Mouse (Mus musculus): ENCODE data around the gene Wscd2. TPM values are rescaled to one million over a fixed set of nuclear protein-coding genes. Genes with fewer than 3 reads are reported as not detected.

Gene Wscd2
- 0.24 to 0.40 TPM (median 0.34 TPM) in 4 replicates for total RNA-seq (2023)

GRCm38 (mm10) chr5:113490033-113490432, at the start of gene Wscd2:
Gene Wscd2, plus strand, starts transcription at chr5:113490333.

Other genes starting within 250 kb of the Wscd2 start
- not detected in 4 replicates for gene Sgsm1, start 179.5 kb upstream of the Wscd2 start, total RNA-seq (2023)
- gene Aym1, start 133.0 kb upstream of the Wscd2 start, total RNA-seq (2023) = not detected in 4 replicates
- gene Cmklr1, start 160.1 kb downstream of the Wscd2 start, total RNA-seq (2023) = 0.19 to 0.27 TPM in 2 of 4 replicates, not detected in the others
- not detected in 4 replicates for gene 1700069L16Rik, start 234.4 kb downstream of the Wscd2 start, total RNA-seq (2023)
- gene Ficd, start 245.5 kb downstream of the Wscd2 start, total RNA-seq (2023) = 4.4 to 5.4 TPM (median 5.0 TPM) in 4 replicates

Measured in B cell, adult 62 days (primary cell).